Mouse (Mus musculus) midbrain, postnatal 0 days (tissue): ENCODE results near the gene F7. TPM values are rescaled to one million over a fixed set of nuclear protein-coding genes. Genes with fewer than 3 reads are reported as not detected.

Experiments
- ATAC-seq: fragments of 200-750 bp; cut with Nextera tagmentation; 2 replicates; pipeline ENCODE4 v1.8.0; 2017; ENCODE audit warnings: moderate number of reproducible peaks, mild to moderate bottlenecking, moderate TSS enrichment, moderate library complexity; ENCODE audit not compliant: low FRiP score
- DNase-seq: peaks from one replicate; pipeline ENCODE4 v3.0.0-alpha.2; 2015; ENCODE audit warnings: low spot score
- H3K27ac ChIP-seq: fragments of 300-500 bp; sonication (generic); 2 replicates; pipeline ENCODE4 v1.5.1; 2014; ENCODE audit warnings: low read depth, mild to moderate bottlenecking, low read length, mixed read lengths
- H3K27me3 ChIP-seq: fragments of 300-500 bp; sonication (generic); 2 replicates; pipeline ENCODE4 v1.6.1; 2014; ENCODE audit warnings: low read length, control low read depth, mixed read lengths; ENCODE audit not compliant: insufficient read depth
- H3K36me3 ChIP-seq: fragments of 300-500 bp; sonication (generic); 2 replicates; pipeline ENCODE4 v1.6.1; 2014; ENCODE audit warnings: low read length, control low read depth, mixed read lengths; ENCODE audit not compliant: insufficient read depth
- H3K4me1 ChIP-seq: fragments of 300-500 bp; sonication (generic); 2 replicates; pipeline ENCODE4 v1.6.1; 2014; ENCODE audit warnings: mild to moderate bottlenecking, control low read depth, antibody characterized with exemption, low read length, mixed read lengths; ENCODE audit not compliant: insufficient read depth
- H3K4me2 ChIP-seq: fragments of 300-500 bp; sonication (generic); 2 replicates; pipeline ENCODE4 v1.6.1; 2014; ENCODE audit warnings: low read depth, mild to moderate bottlenecking, low read length, mixed read lengths; ENCODE audit not compliant: poor library complexity, severe bottlenecking
- H3K4me3 ChIP-seq: fragments of 300-500 bp; sonication (generic); 2 replicates; pipeline ENCODE4 v1.5.1; 2014; ENCODE audit warnings: low read depth, mild to moderate bottlenecking, low read length, moderate library complexity
- H3K9ac ChIP-seq: fragments of 300-500 bp; sonication (generic); replicated peaks from 2 replicates; pipeline ENCODE4 v1.6.1; 2014; ENCODE audit warnings: mild to moderate bottlenecking, low read length, moderate library complexity, mixed read lengths; ENCODE audit not compliant: poor library complexity, severe bottlenecking
- H3K9me3 ChIP-seq: fragments of 300-500 bp; sonication (generic); 2 replicates; pipeline ENCODE4 v1.6.1; 2016; ENCODE audit warnings: low read length, control low read depth
- CTCF ChIP-seq: IDR thresholded peaks from 2 replicates; pipeline ENCODE4 v1.5.1; 2016; ENCODE audit warnings: antibody characterized with exemption, mild to moderate bottlenecking
- WGBS: fragments of 180-500 bp; shearing (Covaris S2); extraction: QIAGEN DNeasy Blood & Tissue Kit; methylation state at CpG from one replicate; pipeline ENCODE4 v1.1.7; 2014; 5-methylcytosine and 5-hydroxymethylcytosine counted together
- polyA plus RNA-seq: library from polyadenylated mRNA; unstranded; fragments of >200 nt; fragmentation: Nextera tagmentation; extraction: Ambion mirVana; gene quantifications from 2 replicates; pipeline ENCODE4 v1.2.1, GENCODE M21; 2015
- total RNA-seq: library from RNA; depleted of rRNA; stranded (reverse); fragments of >200 nt; gene quantifications from 2 replicates; pipeline ENCODE4 v1.2.3, GENCODE M21; 2014; rRNA removed

F7 gene
- total and polyA plus RNA-seq, 2 experiments from 2014 or later, result 0.07 TPM; not detected in 1

GRCm38 (mm10) chr8:13077542-13077941, 51.7 kb downstream of the F7 start:
- no peak overlapping the region for H3K27ac ChIP-seq
- H3K9me3 ChIP-seq, result no peaks in the 10 kb centered on the region
- peaks cover 69% of the 10 kb centered on the region for H3K36me3 ChIP-seq
- no peaks in the 10 kb centered on the region for H3K27me3 ChIP-seq
- ATAC-seq (no peak), DNase-seq (no peak)
- H3K4me3 ChIP-seq, result no peak overlapping the region
- no peak overlapping the region for H3K9ac ChIP-seq
- TF ChIP-seq CTCF, result no peak
- WGBS, result 91% methylated on average over 7 of the region's 7 CpGs
- H3K4me1 ChIP-seq, result no peaks in the 10 kb centered on the region
- no peak overlapping the region for H3K4me2 ChIP-seq

Other genes with a start within 250 kb of the F7 start
- gene Mcf2l, start 152.2 kb upstream of the F7 start, total RNA-seq, result 391 and 405 TPM in 2 replicates
- 130 and 136 TPM in 2 replicates for gene Mcf2l, start 152.2 kb upstream of the F7 start, polyA plus RNA-seq
- 0.33 TPM in 1 of 2 replicates, not detected in the other for gene F10, start 11.3 kb downstream of the F7 start, total RNA-seq
- gene F10, start 11.3 kb downstream of the F7 start, polyA plus RNA-seq, result 0.21 TPM in 1 of 2 replicates, not detected in the other
- not detected in 2 replicates for gene Proz, start 34.9 kb downstream of the F7 start, total RNA-seq
- 0.80 and 0.89 TPM in 2 replicates for gene Proz, start 34.9 kb downstream of the F7 start, polyA plus RNA-seq
- gene Pcid2, start 79.4 kb downstream of the F7 start, total RNA-seq, result 32.2 and 32.7 TPM in 2 replicates
- gene Pcid2, start 79.4 kb downstream of the F7 start, polyA plus RNA-seq, result 26.8 and 29.0 TPM in 2 replicates
- gene Cul4a, start 79.6 kb downstream of the F7 start, total RNA-seq, result 100 and 106 TPM in 2 replicates
- gene Cul4a, start 79.6 kb downstream of the F7 start, polyA plus RNA-seq, result 57.3 and 59.3 TPM in 2 replicates
- gene Lamp1, start 133.1 kb downstream of the F7 start, total RNA-seq, result 273 and 322 TPM in 2 replicates
- 358 and 371 TPM in 2 replicates for gene Lamp1, start 133.1 kb downstream of the F7 start, polyA plus RNA-seq
- gene Grtp1, start 174.6 kb downstream of the F7 start, total RNA-seq, result 7.9 and 10.1 TPM in 2 replicates
- gene Grtp1, start 174.6 kb downstream of the F7 start, polyA plus RNA-seq, result 18.9 and 19.9 TPM in 2 replicates
- 0.09 and 0.16 TPM in 2 replicates for gene Adprhl1, start 228.1 kb downstream of the F7 start, total RNA-seq
- gene Adprhl1, start 228.1 kb downstream of the F7 start, polyA plus RNA-seq, result 0.28 and 0.41 TPM in 2 replicates